Mouse (Mus musculus) stomach, embryonic 15.5 days (tissue): ENCODE measurements around the gene Flot2. TPM values are rescaled to one million over a fixed set of nuclear protein-coding genes. Genes with fewer than 3 reads are reported as not detected.

Experiments
- ATAC-seq: fragments of 200-750 bp; cut with Nextera tagmentation; 2 replicates; pipeline ENCODE4 v1.8.0; 2017; ENCODE audit warnings: low read depth, moderate number of reproducible peaks, moderate TSS enrichment; ENCODE audit not compliant: insufficient read depth, low FRiP score
- H3K27ac ChIP-seq: fragments of 300-500 bp; sonication (generic); 2 replicates; pipeline ENCODE4 v1.5.1; 2015; ENCODE audit warnings: mild to moderate bottlenecking, inconsistent platforms
- H3K27me3 ChIP-seq: fragments of 300-500 bp; sonication (generic); replicated peaks from 2 replicates; pipeline ENCODE4 v1.6.1; 2015; ENCODE audit warnings: inconsistent platforms
- H3K36me3 ChIP-seq: fragments of 300-500 bp; sonication (generic); 2 replicates; pipeline ENCODE4 v1.6.1; 2015; ENCODE audit warnings: inconsistent platforms
- H3K4me1 ChIP-seq: fragments of 300-500 bp; sonication (generic); 2 replicates; pipeline ENCODE4 v1.6.1; 2015; ENCODE audit warnings: inconsistent platforms
- H3K4me2 ChIP-seq: fragments of 300-500 bp; sonication (generic); 2 replicates; pipeline ENCODE4 v1.6.1; 2015; ENCODE audit warnings: mild to moderate bottlenecking, inconsistent platforms
- H3K4me3 ChIP-seq: fragments of 300-500 bp; sonication (generic); replicated peaks from 2 replicates; pipeline ENCODE4 v1.5.1; 2015; ENCODE audit warnings: inconsistent platforms
- H3K9ac ChIP-seq: fragments of 300-500 bp; sonication (generic); 2 replicates; pipeline ENCODE4 v1.6.1; 2015; ENCODE audit warnings: inconsistent platforms
- H3K9me3 ChIP-seq: fragments of 300-500 bp; sonication (generic); 2 replicates; pipeline ENCODE4 v1.6.1; 2016; ENCODE audit warnings: inconsistent platforms
- WGBS: fragments of 180-500 bp; shearing (Covaris S2); methylation state at CpG from one replicate; pipeline ENCODE4 v1.1.7; 2015; 5-methylcytosine and 5-hydroxymethylcytosine counted together
- microRNA counts: library from miRNA; unstranded; fragments of <30 nt; microRNA quantifications from one replicate; lab custom pipeline; 2016
- microRNA-seq: library from miRNA; unstranded; fragments of <30 nt; microRNA quantifications from one replicate; pipeline ENCODE4, GENCODE M21; 2016
- polyA plus RNA-seq: library from polyadenylated mRNA; unstranded; fragments of >200 nt; fragmentation: Nextera tagmentation; extraction: Ambion mirVana; gene quantifications from 2 replicates; pipeline ENCODE4 v1.2.1, GENCODE M21; 2015

Flot2 gene
- polyA plus RNA-seq, 1 experiment from 2014 or later, result 60.5 TPM

DNA sequence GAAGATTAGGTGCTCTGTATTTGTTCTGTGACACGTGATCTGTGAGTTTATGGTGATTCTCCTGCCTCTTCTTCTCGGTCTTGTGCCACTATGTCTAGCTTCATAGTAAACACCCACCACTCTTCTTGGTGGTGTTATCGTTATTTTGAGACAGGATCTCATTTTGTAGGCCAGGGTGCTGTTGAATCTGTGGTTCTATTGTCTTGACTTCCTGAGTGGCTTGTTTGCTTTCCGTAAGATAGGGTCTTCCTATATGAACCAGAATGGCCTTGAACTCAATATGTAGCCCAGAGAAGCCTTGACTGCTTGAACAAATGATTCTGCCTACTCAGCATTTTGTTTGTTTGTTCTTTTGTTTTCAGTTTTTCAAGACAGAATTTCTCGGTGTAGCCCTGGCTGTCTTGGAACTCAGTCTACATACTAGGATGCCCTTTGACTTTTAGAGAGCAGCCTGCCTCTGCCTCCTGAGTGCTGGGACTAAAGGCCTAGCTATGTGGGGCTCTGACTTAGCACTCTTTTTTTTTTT, 50.1 kb downstream of the Flot2 start:
- H3K4me2 ChIP-seq, result no peak overlapping the region
- H3K4me3 ChIP-seq, result no peak overlapping the region
- no peaks in the 10 kb centered on the region for H3K36me3 ChIP-seq
- H3K27ac ChIP-seq, result no peak overlapping the region
- no peaks in the 10 kb centered on the region for H3K4me1 ChIP-seq
- ATAC-seq, result no peak
- H3K27me3 ChIP-seq, result no peaks in the 10 kb centered on the region
- H3K9ac ChIP-seq, result no peak overlapping the region
- no peaks in the 10 kb centered on the region for H3K9me3 ChIP-seq
- WGBS, result 78% methylated on average over 5 of the region's 5 CpGs

DNA sequence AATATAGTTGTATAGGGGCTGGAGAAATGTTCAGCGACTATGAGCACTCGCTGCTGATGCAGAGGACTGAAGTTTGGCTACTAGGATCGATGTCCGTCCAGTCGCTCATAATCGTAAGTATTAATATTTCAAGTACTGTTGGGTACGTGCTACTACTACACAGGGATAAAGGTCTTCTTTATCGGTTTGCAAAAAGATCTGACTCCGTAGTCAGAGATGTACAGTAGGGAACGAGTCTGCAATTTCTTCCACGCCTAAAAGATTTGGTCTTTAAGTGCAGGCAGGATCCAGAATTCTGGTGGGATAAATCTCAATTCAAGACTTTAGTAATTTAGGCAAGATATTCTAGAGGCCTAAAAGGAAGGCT, 56.4 kb downstream of the Flot2 start:
- no peaks in the 10 kb centered on the region for H3K27me3 ChIP-seq
- WGBS, result 46% methylated on average over 11 of the region's 11 CpGs
- no peak for ATAC-seq
- H3K27ac ChIP-seq, result no peak overlapping the region; the same call in 1 of the 2 replicates
- H3K9me3 ChIP-seq, result no peaks in the 10 kb centered on the region
- peak overlapping the region; percentile 87 for H3K4me3 ChIP-seq
- H3K9ac ChIP-seq, result 0 out of 2 replicates have a peak overlapping the region, but pooled peaks have one; percentile 1
- H3K4me1 ChIP-seq, result peaks cover 13% of the 10 kb centered on the region; the same call in 1 of the 2 replicates
- peak overlapping the region; percentile 73 for H3K4me2 ChIP-seq
- no peaks in the 10 kb centered on the region for H3K36me3 ChIP-seq

DNA sequence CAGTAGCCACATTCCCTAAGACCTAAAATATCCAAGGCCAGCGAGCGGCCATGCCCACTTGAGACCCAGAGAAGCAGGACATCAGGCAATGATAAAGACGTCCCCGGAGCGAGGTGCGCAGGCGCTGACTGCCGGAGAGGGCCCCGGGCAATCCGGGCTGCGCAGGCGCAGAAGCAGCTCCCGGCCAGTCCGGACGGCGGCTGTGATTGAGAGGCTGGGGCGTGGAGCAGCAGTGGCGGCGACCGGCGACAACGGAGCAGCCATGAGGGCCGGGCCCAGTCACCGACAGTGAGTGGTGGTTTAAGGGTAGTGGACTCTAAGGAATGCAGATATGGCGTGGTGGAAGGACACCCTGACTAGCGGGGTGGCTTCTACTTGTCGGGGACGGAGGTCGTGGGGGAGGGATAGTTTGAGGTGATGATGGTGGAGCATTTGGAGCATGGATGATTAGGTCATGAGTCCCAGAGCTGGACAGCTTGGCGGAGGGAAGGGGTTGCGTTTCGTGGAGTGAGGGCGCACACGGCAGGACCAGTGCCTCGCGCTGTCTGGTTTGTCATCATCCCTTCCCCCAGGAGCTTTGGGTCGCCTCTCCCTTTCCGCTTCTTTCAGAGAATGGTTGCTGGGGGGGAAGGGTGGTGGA, 56.9 kb downstream of the Flot2 start, which contains the start of gene Fam222b:
Fam222b (plus strand) TSS at position 157 of the 640 bp plus-strand sequence.
- H3K4me3 ChIP-seq, result peak within 1 kb of the TSS; percentile 87
- peak within 1 kb of the TSS; percentile 74 for H3K9ac ChIP-seq
- under 1% methylated on average over 38 of the region's 38 CpGs for WGBS
- no peaks in the 10 kb centered on the region for H3K36me3 ChIP-seq
- no peaks in the 10 kb centered on the region for H3K27me3 ChIP-seq
- peak within 1 kb of the TSS; percentile 73 for H3K4me2 ChIP-seq
- no peaks in the 10 kb centered on the region for H3K9me3 ChIP-seq
- peak within 1 kb of the TSS; percentile 61; the same call in 1 of the 2 replicates for H3K27ac ChIP-seq
- ATAC-seq, result peak; percentile 95
- H3K4me1 ChIP-seq, result peaks cover 13% of the 10 kb centered on the region; the same call in 1 of the 2 replicates

- peak overlapping the region; percentile 73 for H3K4me2 ChIP-seq
- no peak for ATAC-seq
- peak overlapping the region; percentile 74 for H3K9ac ChIP-seq
- H3K4me3 ChIP-seq, result peak overlapping the region; percentile 87
- H3K27me3 ChIP-seq, result no peaks in the 10 kb centered on the region
- H3K36me3 ChIP-seq, result no peaks in the 10 kb centered on the region
- H3K4me1 ChIP-seq, result peaks cover 13% of the 10 kb centered on the region; the same call in 1 of the 2 replicates
- WGBS, result 18% methylated on average over 5 of the region's 5 CpGs
- no peaks in the 10 kb centered on the region for H3K9me3 ChIP-seq
- H3K27ac ChIP-seq, result no peak overlapping the region
Measured at GRCm38 (mm10) chr11:78095144-78095516, 57.4 kb downstream of the Flot2 start.

GRCm38 (mm10) chr11:78097077-78097476, 59.3 kb downstream of the Flot2 start:
- WGBS, result 49% methylated on average over 3 of the region's 3 CpGs

DNA sequence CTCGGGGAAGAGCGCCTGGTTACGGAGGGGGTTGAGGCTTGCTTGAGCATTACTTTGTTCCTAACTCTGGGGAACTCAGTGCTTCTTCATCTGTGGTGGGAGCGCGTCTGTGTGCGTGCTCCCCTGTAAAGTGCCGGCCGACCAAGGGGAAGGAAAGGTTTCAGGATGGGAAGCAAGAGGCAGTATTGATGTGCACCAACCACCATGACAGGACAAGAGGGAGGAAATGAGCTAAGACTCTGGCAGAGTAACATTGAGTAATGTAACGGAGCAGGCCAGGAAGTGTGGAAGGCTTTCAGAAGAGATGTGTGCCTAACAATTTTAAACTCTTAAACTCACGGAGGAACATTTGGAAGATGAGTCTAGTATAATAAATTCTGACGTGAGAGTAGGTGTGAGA, 63.0 kb downstream of the Flot2 start:
- 83% methylated on average over 11 of the region's 11 CpGs for WGBS
- Histone ChIP-seq H3K4me2 (no peak overlapping the region), H3K27me3 (no peaks in the 10 kb centered on the region), H3K4me1 (peaks cover 9% of the 10 kb centered on the region; the same call in 1 of the 2 replicates), H3K9me3 (no peaks in the 10 kb centered on the region), H3K9ac (no peak overlapping the region), H3K4me3 (no peak overlapping the region), H3K36me3 (no peaks in the 10 kb centered on the region), H3K27ac (no peak overlapping the region)
- no peak for ATAC-seq

More at GRCm38 (mm10) chr11:78097077-78097476, 59.3 kb downstream of the Flot2 start:
- no peak for ATAC-seq
- no peak overlapping the region for H3K4me3 ChIP-seq
- no peak overlapping the region for H3K9ac ChIP-seq
- no peaks in the 10 kb centered on the region for H3K27me3 ChIP-seq
- no peaks in the 10 kb centered on the region for H3K36me3 ChIP-seq
- H3K4me1 ChIP-seq, result peaks cover 13% of the 10 kb centered on the region; the same call in 1 of the 2 replicates
- H3K9me3 ChIP-seq, result no peaks in the 10 kb centered on the region
- peak overlapping the region; percentile 3; the same call in 1 of the 2 replicates for H3K4me2 ChIP-seq
- no peak overlapping the region; the same call in 1 of the 2 replicates for H3K27ac ChIP-seq

DNA sequence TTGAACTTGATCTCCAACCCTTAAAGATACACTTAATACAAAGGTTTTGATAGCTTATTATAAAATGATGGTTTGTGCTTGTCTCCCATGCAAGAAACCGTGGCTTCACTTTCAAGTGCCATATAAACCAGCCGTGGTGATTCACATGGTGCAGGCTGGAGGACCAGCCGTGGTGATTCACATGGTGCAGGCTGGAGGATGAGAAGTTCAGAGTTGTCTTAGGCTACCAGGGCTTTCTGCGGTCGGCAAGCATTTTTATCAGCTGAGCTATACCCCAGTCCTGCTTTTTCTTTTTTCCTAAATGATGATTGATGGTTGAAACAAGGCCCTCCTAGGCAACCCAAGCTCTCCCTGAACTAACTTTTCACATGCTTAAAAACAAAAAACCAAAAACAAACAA, 64.4 kb downstream of the Flot2 start:
- H3K4me1 ChIP-seq, result no peaks in the 10 kb centered on the region
- H3K27me3 ChIP-seq, result no peaks in the 10 kb centered on the region
- no peak for ATAC-seq
- H3K9me3 ChIP-seq, result no peaks in the 10 kb centered on the region
- no peak overlapping the region for H3K4me2 ChIP-seq
- 76% methylated on average over 5 of the region's 5 CpGs for WGBS
- no peak overlapping the region for H3K4me3 ChIP-seq
- H3K9ac ChIP-seq, result no peak overlapping the region
- no peaks in the 10 kb centered on the region for H3K36me3 ChIP-seq
- H3K27ac ChIP-seq, result no peak overlapping the region

GRCm38 (mm10) chr11:78102958-78103747, 65.4 kb downstream of the Flot2 start:
- ATAC-seq, result no peak
- H3K27me3 ChIP-seq, result no peaks in the 10 kb centered on the region
- no peak overlapping the region for H3K4me3 ChIP-seq
- no peak overlapping the region for H3K4me2 ChIP-seq
- no peaks in the 10 kb centered on the region for H3K9me3 ChIP-seq
- H3K4me1 ChIP-seq, result no peaks in the 10 kb centered on the region
- H3K36me3 ChIP-seq, result no peaks in the 10 kb centered on the region
- H3K9ac ChIP-seq, result no peak overlapping the region
- WGBS, result 56% methylated on average over 5 of the region's 5 CpGs
- no peak overlapping the region for H3K27ac ChIP-seq

DNA sequence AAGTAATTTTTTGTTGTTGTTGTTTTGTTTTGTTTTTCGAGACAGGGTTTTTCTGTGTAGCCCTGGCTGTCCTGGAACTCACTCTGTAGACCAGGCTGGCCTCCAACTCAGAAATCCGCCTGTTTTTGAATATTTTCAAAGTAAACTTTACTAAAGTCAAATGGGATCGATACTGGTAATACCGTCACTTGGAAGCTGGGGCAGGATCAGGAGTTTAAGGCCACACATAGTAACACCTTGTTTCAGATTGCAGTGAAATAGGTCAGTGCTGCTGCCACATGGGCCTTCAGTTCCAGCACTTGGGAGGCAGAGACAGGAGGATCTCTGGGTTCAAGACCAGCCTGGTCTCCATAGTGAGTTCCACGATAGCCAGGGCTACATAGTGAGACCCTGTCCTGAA, 66.8 kb downstream of the Flot2 start:
- WGBS, result 91% methylated on average over 5 of the region's 5 CpGs
- ATAC-seq, result no peak
- Histone ChIP-seq H3K4me1 (no peaks in the 10 kb centered on the region), H3K4me3 (no peak overlapping the region), H3K4me2 (no peak overlapping the region), H3K9me3 (no peaks in the 10 kb centered on the region), H3K9ac (no peak overlapping the region), H3K36me3 (no peaks in the 10 kb centered on the region), H3K27ac (no peak overlapping the region), H3K27me3 (no peaks in the 10 kb centered on the region)

MicroRNAs encoded within 50 kb of the gene (microRNA counts, 519-probe panel; counts per million panel counts)
- 3,592 counts per million, percentile 90 among the panel's probes with 10 or more counts for microRNA mmu-miR-144 (lab: Ali Mortazavi, UCI)
- microRNA mmu-miR-451 (lab: Ali Mortazavi, UCI), result 3,067 counts per million, percentile 78 among the panel's probes with 10 or more counts

Small RNA genes lying within 50 kb of the gene (microRNA-seq; reads per million reads assigned to microRNA genes)
- gene Mir144 (103 reads per million, percentile 49 among the genes with 10 or more reads in this experiment), gene Mir451a (not detected), gene Mir451b (not detected)

Other genes with a start within 250 kb of the Flot2 start
- 16.4 and 23.3 TPM in 2 replicates for gene Pipox, start 143.8 kb upstream of the Flot2 start, polyA plus RNA-seq
- gene Sez6, start 107.1 kb upstream of the Flot2 start, polyA plus RNA-seq, result 1.7 and 1.8 TPM in 2 replicates
- 13.4 and 18.0 TPM in 2 replicates for gene Phf12, start 55.2 kb upstream of the Flot2 start, polyA plus RNA-seq
- gene Dhrs13, start 5.7 kb upstream of the Flot2 start, polyA plus RNA-seq, result 17.3 and 19.4 TPM in 2 replicates
- gene Eral1, start 42.5 kb downstream of the Flot2 start, polyA plus RNA-seq, result 26.5 and 30.6 TPM in 2 replicates
- gene Fam222b, start 56.7 kb downstream of the Flot2 start, polyA plus RNA-seq, result 10.2 and 10.6 TPM in 2 replicates
- gene Traf4, start 127.7 kb downstream of the Flot2 start, polyA plus RNA-seq, result 57.3 and 67.4 TPM in 2 replicates
- gene Nek8, start 138.7 kb downstream of the Flot2 start, polyA plus RNA-seq, result 15.4 and 18.2 TPM in 2 replicates
- 29.8 and 30.8 TPM in 2 replicates for gene Tlcd1, start 138.8 kb downstream of the Flot2 start, polyA plus RNA-seq
- gene Rpl23a, start 145.7 kb downstream of the Flot2 start, polyA plus RNA-seq, result 1,236 and 1,312 TPM in 2 replicates
- gene Rab34, start 150.5 kb downstream of the Flot2 start, polyA plus RNA-seq, result 111 and 120 TPM in 2 replicates
- 2.9 and 3.0 TPM in 2 replicates for gene Proca1, start 155.5 kb downstream of the Flot2 start, polyA plus RNA-seq
- 89.7 and 92.1 TPM in 2 replicates for gene Sdf2, start 207.8 kb downstream of the Flot2 start, polyA plus RNA-seq
- gene Supt6, start 208.1 kb downstream of the Flot2 start, polyA plus RNA-seq, result 22.8 and 25.7 TPM in 2 replicates
- 76.7 and 82.5 TPM in 2 replicates for gene 2610507B11Rik, start 223.8 kb downstream of the Flot2 start, polyA plus RNA-seq